Mouse (Mus musculus) small intestine, adult 2 months (tissue): Measurements from ENCODE around the gene 6030408B16Rik. TPM values are rescaled to one million over a fixed set of nuclear protein-coding genes. Genes with fewer than 3 reads are reported as not detected.

Experiments
- H3K27ac ChIP-seq: fragments of 200-500 bp; 2 replicates; pipeline ENCODE4 v1.5.1; 2012; ENCODE audit warnings: low read depth, low read length, control low read depth, inconsistent platforms; ENCODE audit not compliant: insufficient read depth
- H3K27me3 ChIP-seq: fragments of 200-500 bp; 2 replicates; pipeline ENCODE4 v1.6.1; 2012; ENCODE audit warnings: mild to moderate bottlenecking, moderate library complexity, low read length, inconsistent platforms; ENCODE audit not compliant: control insufficient read depth, insufficient read depth
- H3K36me3 ChIP-seq: fragments of 200-500 bp; 2 replicates; pipeline ENCODE4 v1.6.1; 2012; ENCODE audit warnings: mild to moderate bottlenecking, low read length, control low read depth, inconsistent platforms; ENCODE audit not compliant: control insufficient read depth, insufficient read depth
- H3K4me1 ChIP-seq: fragments of 200-500 bp; 2 replicates; pipeline ENCODE4 v1.6.1; 2012; ENCODE audit warnings: low read length, inconsistent platforms, mixed read lengths; ENCODE audit not compliant: control insufficient read depth, insufficient read depth, insufficient read length
- H3K4me3 ChIP-seq: fragments of 200-500 bp; 2 replicates; pipeline ENCODE4 v1.5.1; 2012; ENCODE audit warnings: low read depth, mild to moderate bottlenecking, control low read depth, inconsistent platforms, low read length, moderate library complexity
- CTCF ChIP-seq: fragments of 200-500 bp; IDR thresholded peaks from 2 replicates; pipeline ENCODE4 v1.5.1; 2012; ENCODE audit warnings: low read depth, mild to moderate bottlenecking, control low read depth, inconsistent platforms, low read length, moderate library complexity, mixed read lengths; ENCODE audit not compliant: insufficient replicate concordance, insufficient read length; ENCODE audit errors: extremely low read depth
- POLR2A ChIP-seq: fragments of 200-500 bp; IDR thresholded peaks from 2 replicates; pipeline ENCODE4 v1.6.1; 2012; ENCODE audit warnings: low read depth, mild to moderate bottlenecking, control low read depth, inconsistent platforms, low read length, moderate library complexity
- WGBS: fragments of 180-500 bp; shearing (Covaris S2); methylation state at CpG from one replicate; pipeline ENCODE4 v1.1.7; 2018; 5-methylcytosine and 5-hydroxymethylcytosine counted together
- polyA plus RNA-seq: library from polyadenylated mRNA; depleted of rRNA; stranded (reverse); fragments of >200 nt; gene quantifications from 2 replicates; pipeline ENCODE4 v1.2.3, GENCODE M21; 2012

Gene 6030408B16Rik
- polyA plus RNA-seq, 1 experiment, result 0.14 TPM

- no peaks in the 10 kb centered on the region for H3K4me1 ChIP-seq
- no peak for TF ChIP-seq POLR2A
- no peaks in the 10 kb centered on the region for H3K36me3 ChIP-seq
- 56% methylated on average over 7 of the region's 7 CpGs for WGBS
- H3K4me3 ChIP-seq, result no peak overlapping the region
- no peak overlapping the region for H3K27ac ChIP-seq
- H3K27me3 ChIP-seq, result no peaks in the 10 kb centered on the region
Observed at GRCm38 (mm10) chr15:101297988-101298387, 5.0 kb downstream of the 6030408B16Rik start.

GRCm38 (mm10) chr15:101298550-101298949 lies 5.5 kb downstream of the 6030408B16Rik start:
- Histone ChIP-seq H3K27ac (no peak overlapping the region), H3K27me3 (no peaks in the 10 kb centered on the region), H3K4me1 (no peaks in the 10 kb centered on the region), H3K36me3 (no peaks in the 10 kb centered on the region), H3K4me3 (no peak overlapping the region)
- TF ChIP-seq POLR2A, result no peak
- no peak for TF ChIP-seq CTCF
- WGBS, result 35% methylated on average over 7 of the region's 7 CpGs

- H3K36me3 ChIP-seq, result no peaks in the 10 kb centered on the region
- no peak overlapping the region for H3K27ac ChIP-seq
- WGBS, result 66% methylated on average over 14 of the region's 14 CpGs
- H3K27me3 ChIP-seq, result no peaks in the 10 kb centered on the region
- no peaks in the 10 kb centered on the region for H3K4me1 ChIP-seq
- TF ChIP-seq CTCF (no peak), POLR2A (no peak)
- H3K4me3 ChIP-seq, result no peak overlapping the region
Observed at GRCm38 (mm10) chr15:101299480-101299960, 6.5 kb downstream of the 6030408B16Rik start.

GRCm38 (mm10) chr15:101300128-101300527 lies 7.1 kb downstream of the 6030408B16Rik start:
- no peak for TF ChIP-seq CTCF
- TF ChIP-seq POLR2A, result no peak
- WGBS, result 26% methylated on average over 6 of the region's 6 CpGs
- no peaks in the 10 kb centered on the region for H3K36me3 ChIP-seq
- no peak overlapping the region for H3K4me3 ChIP-seq
- no peaks in the 10 kb centered on the region for H3K4me1 ChIP-seq
- H3K27me3 ChIP-seq, result no peaks in the 10 kb centered on the region
- H3K27ac ChIP-seq, result no peak overlapping the region

- no peaks in the 10 kb centered on the region for H3K36me3 ChIP-seq
- no peaks in the 10 kb centered on the region for H3K27me3 ChIP-seq
- H3K4me1 ChIP-seq, result no peaks in the 10 kb centered on the region
- no peak overlapping the region for H3K27ac ChIP-seq
- WGBS, result 87% methylated on average over 3 of the region's 3 CpGs
- TF ChIP-seq CTCF, result no peak
- no peak overlapping the region for H3K4me3 ChIP-seq
Observed at GRCm38 (mm10) chr15:101302201-101302600, 9.2 kb downstream of the 6030408B16Rik start.

GRCm38 (mm10) chr15:101303830-101304229 lies 10.8 kb downstream of the 6030408B16Rik start:
- no peak for TF ChIP-seq POLR2A
- no peak for TF ChIP-seq CTCF
- WGBS, result 84% methylated on average over 4 of the region's 4 CpGs
- no peaks in the 10 kb centered on the region for H3K4me1 ChIP-seq
- no peak overlapping the region for H3K4me3 ChIP-seq
- H3K27ac ChIP-seq, result no peak overlapping the region
- H3K36me3 ChIP-seq, result no peaks in the 10 kb centered on the region
- no peaks in the 10 kb centered on the region for H3K27me3 ChIP-seq

- Histone ChIP-seq H3K4me1 (no peaks in the 10 kb centered on the region), H3K36me3 (no peaks in the 10 kb centered on the region), H3K27me3 (no peaks in the 10 kb centered on the region), H3K27ac (no peak overlapping the region), H3K4me3 (no peak overlapping the region)
- TF ChIP-seq CTCF (no peak), POLR2A (no peak)
- 86% methylated on average over 4 of the region's 4 CpGs for WGBS
Observed at GRCm38 (mm10) chr15:101306459-101306858, 13.4 kb downstream of the 6030408B16Rik start.
